Mouse (Mus musculus) layer of hippocampus, adult 8-10 months (tissue): ENCODE measurements around the gene Ifna6. TPM values are rescaled to one million over a fixed set of nuclear protein-coding genes. Genes with fewer than 3 reads are reported as not detected.

Experiments used
- DNase-seq, 2 experiments: peaks; one replicate each; pipeline ENCODE4 v3.0.0; 2022; ENCODE audit warnings: low spot score in 2 of 2
- total RNA-seq, 4 experiments: library from RNA; stranded (reverse); gene quantifications; 2 replicates each; pipeline ENCODE4 v1.2.4; 2022

The Ifna6 gene
- total RNA-seq, 4 experiments from 2014 or later = not detected

- no peak for DNase-seq
Measured at GRCm38 (mm10) chr4:88845334-88845733, 18.1 kb downstream of the Ifna6 start.

- no peak for DNase-seq
Measured at GRCm38 (mm10) chr4:88849698-88850097, 22.5 kb downstream of the Ifna6 start, which contains the start of gene Ifna1. Ifna1 (plus strand) TSS chr4:88850087.

- no peak for DNase-seq
Measured at GRCm38 (mm10) chr4:88851026-88851763, 24.0 kb downstream of the Ifna6 start.

- no peak for DNase-seq
Measured at GRCm38 (mm10) chr4:88859214-88859613, 32.0 kb downstream of the Ifna6 start.

GRCm38 (mm10) chr4:88863309-88863708 is 36.1 kb downstream of the Ifna6 start:
- no peak for DNase-seq

GRCm38 (mm10) chr4:88864599-88864998 is 37.4 kb downstream of the Ifna6 start:
- no peak for DNase-seq

GRCm38 (mm10) chr4:88865011-88865569 is 37.9 kb downstream of the Ifna6 start:
- DNase-seq = no peak

- DNase-seq = peak; percentile 27 to 72
Measured at GRCm38 (mm10) chr4:88867366-88867925, 40.2 kb downstream of the Ifna6 start.

GRCm38 (mm10) chr4:88867926-88868911 is 41.0 kb downstream of the Ifna6 start:
- DNase-seq = no peak

- no peak for DNase-seq
Measured at GRCm38 (mm10) chr4:88872691-88873090, 45.5 kb downstream of the Ifna6 start.

- no peak for DNase-seq
Measured at GRCm38 (mm10) chr4:88875435-88876095, 48.3 kb downstream of the Ifna6 start.

- no peak for DNase-seq
Measured at GRCm38 (mm10) chr4:88876520-88876919, 49.3 kb downstream of the Ifna6 start.

Other genes with a start within 250 kb of the Ifna6 start
- not detected for gene Ifna9, start 235.0 kb upstream of the Ifna6 start, total RNA-seq
- gene Ifna12, start 224.0 kb upstream of the Ifna6 start, total RNA-seq = not detected
- not detected for gene C87499, start 193.0 kb upstream of the Ifna6 start, total RNA-seq
- not detected for gene Ifna13, start 183.0 kb upstream of the Ifna6 start, total RNA-seq
- not detected for gene Ifna16, start 150.5 kb upstream of the Ifna6 start, total RNA-seq
- not detected for gene Ifna2, start 143.5 kb upstream of the Ifna6 start, total RNA-seq
- gene Ifnab, start 136.1 kb upstream of the Ifna6 start, total RNA-seq = not detected
- 1 to 10 TPM in 1 of 4 experiments, under 1 TPM in 3; 0.72 to 1.7 (median 0.82) TPM for gene Gm26566, start 105.6 kb upstream of the Ifna6 start, total RNA-seq
- gene Klhl9, start 105.0 kb upstream of the Ifna6 start, total RNA-seq = 100 to 1,000 TPM in 3 of 4 experiments, 10 to 100 TPM in 1; 96.8 to 117 (median 107) TPM
- gene Gm13271, start 72.5 kb upstream of the Ifna6 start, total RNA-seq = not detected
- not detected for gene Gm13283, start 67.3 kb upstream of the Ifna6 start, total RNA-seq
- gene Gm13290, start 53.6 kb upstream of the Ifna6 start, total RNA-seq = not detected
- gene Gm13289, start 50.5 kb upstream of the Ifna6 start, total RNA-seq = not detected
- not detected for gene Gm13272, start 47.6 kb upstream of the Ifna6 start, total RNA-seq
- gene Ifnz, start 45.3 kb upstream of the Ifna6 start, total RNA-seq = not detected
- gene Gm13276, start 41.7 kb upstream of the Ifna6 start, total RNA-seq = not detected
- not detected for gene Gm13277, start 38.8 kb upstream of the Ifna6 start, total RNA-seq
- gene Gm13278, start 35.9 kb upstream of the Ifna6 start, total RNA-seq = not detected
- not detected for gene Gm13275, start 32.9 kb upstream of the Ifna6 start, total RNA-seq
- gene Gm13279, start 30.0 kb upstream of the Ifna6 start, total RNA-seq = not detected
- gene Gm13285, start 27.8 kb upstream of the Ifna6 start, total RNA-seq = not detected
- not detected for gene Gm13287, start 24.2 kb upstream of the Ifna6 start, total RNA-seq
- not detected for gene Gm13288, start 21.9 kb upstream of the Ifna6 start, total RNA-seq
- not detected for gene Ifna7, start 11.2 kb upstream of the Ifna6 start, total RNA-seq
- gene Ifna11, start 7.5 kb upstream of the Ifna6 start, total RNA-seq = not detected
- gene Ifna5, start 8.1 kb downstream of the Ifna6 start, total RNA-seq = not detected
- not detected for gene Ifna4, start 14.4 kb downstream of the Ifna6 start, total RNA-seq
- gene Ifna1, start 22.7 kb downstream of the Ifna6 start, total RNA-seq = not detected
- gene Ifne, start 52.8 kb downstream of the Ifna6 start, total RNA-seq = not detected